Mouse (Mus musculus) megakaryocyte, embryonic 14.5 days (primary cell): Measurements from ENCODE around the gene Tbxas1. TPM values are rescaled to one million over a fixed set of nuclear protein-coding genes. Genes with fewer than 3 reads are reported as not detected.
A peak's percentile ranks its signal among the peaks of the same experiment; 100 is the strongest.

ENCODE experiments used
- H3K27me3 ChIP-seq: replicated peaks from 2 replicates; pipeline ENCODE3; 2012; ENCODE audit warnings: inconsistent platforms
- H3K36me3 ChIP-seq: replicated peaks from 2 replicates; pipeline ENCODE3; 2012; ENCODE audit warnings: low read length, inconsistent platforms, mixed read lengths
- H3K4me1 ChIP-seq: 2 replicates; pipeline ENCODE4 v1.6.1; 2012; ENCODE audit warnings: inconsistent platforms
- H3K4me3 ChIP-seq: replicated peaks from 2 replicates; pipeline ENCODE3; 2012; ENCODE audit warnings: moderate library complexity, mild to moderate bottlenecking, inconsistent platforms
- H3K9me3 ChIP-seq: 2 replicates; pipeline ENCODE4 v1.6.1; 2012; ENCODE audit warnings: inconsistent platforms
- FLI1 ChIP-seq: IDR thresholded peaks from 2 replicates; pipeline ENCODE4 v1.6.1; 2012; ENCODE audit warnings: low read length, inconsistent platforms, mixed read lengths
- GATA1 ChIP-seq: IDR thresholded peaks from 3 replicates; pipeline ENCODE4 v1.6.1; 2012; ENCODE audit warnings: mixed read lengths, low read length, inconsistent platforms, borderline replicate concordance
- polyA plus RNA-seq: library from polyadenylated mRNA; stranded (reverse); fragments of >175 nt; gene quantifications from 2 replicates; pipeline ENCODE4 v1.2.3, GENCODE M21; 2012; ENCODE audit warnings: low replicate concordance; ENCODE audit not compliant: insufficient read depth

Tbxas1 gene
- polyA plus RNA-seq, 1 experiment: 265 TPM

GRCm38 (mm10) chr6:38839891-38840290, 35.3 kb upstream of the Tbxas1 start:
- no peak for TF ChIP-seq FLI1
- no peak for TF ChIP-seq GATA1
- H3K4me1 ChIP-seq: peaks cover 98% of the 10 kb centered on the region
- no peaks in the 10 kb centered on the region for H3K27me3 ChIP-seq
- H3K9me3 ChIP-seq: no peaks in the 10 kb centered on the region
- peaks cover 74% of the 10 kb centered on the region for H3K36me3 ChIP-seq
- H3K4me3 ChIP-seq: no peak overlapping the region

DNA sequence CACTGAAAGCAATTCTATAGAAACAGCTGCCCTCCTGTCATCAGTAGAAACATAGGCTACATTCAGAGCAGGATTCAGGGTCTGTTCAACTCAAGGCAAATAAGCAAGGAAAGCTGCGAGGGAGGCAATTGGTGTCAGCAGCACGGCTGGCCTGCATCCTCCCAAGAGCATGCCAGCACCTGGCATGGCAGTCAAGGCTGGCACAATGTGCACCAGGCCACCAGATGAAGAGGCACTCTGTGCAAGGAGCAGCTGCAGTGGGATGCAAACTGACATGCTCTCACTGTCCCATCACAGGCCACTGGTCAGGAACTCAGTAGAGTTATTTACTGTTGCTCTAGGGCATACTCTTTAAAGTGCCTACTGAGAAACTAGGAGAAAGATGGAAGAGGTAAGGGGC, 34.8 kb upstream of the Tbxas1 start:
- peaks cover 98% of the 10 kb centered on the region for H3K4me1 ChIP-seq
- peak overlapping the region; percentile 38 for H3K4me3 ChIP-seq
- peaks cover 75% of the 10 kb centered on the region for H3K36me3 ChIP-seq
- H3K27me3 ChIP-seq: no peaks in the 10 kb centered on the region
- H3K9me3 ChIP-seq: no peaks in the 10 kb centered on the region
- TF ChIP-seq GATA1: no peak
- no peak for TF ChIP-seq FLI1

GRCm38 (mm10) chr6:38840780-38841179, 34.4 kb upstream of the Tbxas1 start:
- Histone ChIP-seq H3K36me3 (peaks cover 79% of the 10 kb centered on the region), H3K4me1 (peaks cover 98% of the 10 kb centered on the region), H3K27me3 (no peaks in the 10 kb centered on the region), H3K9me3 (no peaks in the 10 kb centered on the region), H3K4me3 (no peak overlapping the region)
- TF ChIP-seq FLI1 (no peak), GATA1 (no peak)

GRCm38 (mm10) chr6:38841551-38841950, 33.7 kb upstream of the Tbxas1 start:
- H3K4me3 ChIP-seq: no peak overlapping the region
- TF ChIP-seq FLI1 (no peak), GATA1 (no peak)
- H3K4me1 ChIP-seq: peaks cover 98% of the 10 kb centered on the region
- H3K9me3 ChIP-seq: no peaks in the 10 kb centered on the region
- no peaks in the 10 kb centered on the region for H3K27me3 ChIP-seq
- peaks cover 76% of the 10 kb centered on the region for H3K36me3 ChIP-seq

GRCm38 (mm10) chr6:38845117-38845516, 30.1 kb upstream of the Tbxas1 start:
- H3K4me1 ChIP-seq: peaks cover 98% of the 10 kb centered on the region
- peaks cover 41% of the 10 kb centered on the region for H3K36me3 ChIP-seq
- TF ChIP-seq FLI1: no peak

GRCm38 (mm10) chr6:38845876-38846275, 29.3 kb upstream of the Tbxas1 start:
- H3K4me3 ChIP-seq: no peak overlapping the region
- H3K9me3 ChIP-seq: no peaks in the 10 kb centered on the region
- no peaks in the 10 kb centered on the region for H3K27me3 ChIP-seq
- no peak for TF ChIP-seq GATA1
- TF ChIP-seq FLI1: no peak
- peaks cover 98% of the 10 kb centered on the region for H3K4me1 ChIP-seq
- peaks cover 36% of the 10 kb centered on the region for H3K36me3 ChIP-seq

More at GRCm38 (mm10) chr6:38845117-38845516, 30.1 kb upstream of the Tbxas1 start:
- Histone ChIP-seq H3K4me3 (no peak overlapping the region), H3K27me3 (no peaks in the 10 kb centered on the region), H3K9me3 (no peaks in the 10 kb centered on the region)

DNA sequence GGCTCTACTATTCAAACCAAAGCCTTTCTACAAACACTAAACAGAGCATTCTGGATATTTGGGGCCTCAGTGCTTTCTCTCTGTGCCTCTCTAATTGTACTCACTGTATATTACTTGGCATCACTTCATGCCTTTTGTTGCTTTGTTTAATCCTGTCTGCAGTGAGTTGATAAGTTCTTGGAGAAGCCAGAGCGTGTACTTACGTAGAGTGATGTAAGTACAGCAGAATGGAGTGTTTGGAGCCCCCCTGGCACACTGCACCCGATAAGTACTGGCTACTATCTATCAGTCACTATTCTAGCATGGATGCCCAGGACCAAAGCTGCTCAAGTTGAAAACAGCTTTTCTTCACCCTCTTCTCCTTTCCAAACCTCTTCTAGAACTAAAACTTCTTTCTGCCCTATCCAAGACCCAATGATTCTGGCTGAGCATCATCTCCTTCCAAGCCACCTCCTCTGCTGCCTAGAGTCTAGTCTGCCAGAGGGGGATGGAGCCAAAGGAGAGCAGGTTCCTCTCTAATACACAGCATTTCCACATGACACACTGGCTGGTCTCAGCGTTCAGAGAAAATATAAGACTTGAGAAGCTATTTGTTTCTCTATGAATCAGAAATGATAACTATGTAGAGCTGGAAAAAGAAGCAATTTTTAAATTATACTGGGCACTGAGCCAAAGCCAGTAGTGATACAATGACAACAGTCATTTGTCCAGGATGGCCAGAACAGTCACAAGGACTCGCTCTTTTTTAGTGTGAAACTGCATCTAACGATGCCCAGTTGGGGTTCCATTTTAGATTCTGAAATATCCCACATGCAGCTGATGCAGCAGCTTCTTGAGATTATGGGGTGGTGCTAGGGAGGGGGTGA, 28.6 kb upstream of the Tbxas1 start:
- Histone ChIP-seq H3K27me3 (no peaks in the 10 kb centered on the region), H3K4me3 (no peak overlapping the region), H3K36me3 (peaks cover 34% of the 10 kb centered on the region), H3K9me3 (no peaks in the 10 kb centered on the region), H3K4me1 (peaks cover 97% of the 10 kb centered on the region)
- no peak for TF ChIP-seq GATA1
- TF ChIP-seq FLI1: no peak

DNA sequence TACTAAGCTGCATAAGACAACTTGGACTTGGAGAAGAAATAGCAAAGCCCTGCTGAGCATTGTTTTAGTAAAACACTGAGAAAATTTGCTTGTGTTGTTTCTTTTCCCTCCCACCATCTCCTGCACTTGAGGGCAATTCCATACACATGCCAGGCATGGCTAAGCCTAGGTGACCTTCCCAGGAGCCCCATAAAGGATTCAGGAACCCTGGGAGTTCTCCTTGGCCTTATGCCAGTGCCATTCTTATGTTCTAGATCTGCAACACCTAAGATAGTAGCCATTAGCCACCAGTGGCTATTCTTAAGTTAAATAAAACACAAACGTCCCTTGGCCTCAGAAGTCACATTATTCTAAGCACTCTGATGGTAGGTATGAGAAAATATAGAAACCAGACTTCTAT, 27.8 kb upstream of the Tbxas1 start:
- no peak for TF ChIP-seq FLI1
- no peak for TF ChIP-seq GATA1
- peaks cover 97% of the 10 kb centered on the region for H3K4me1 ChIP-seq
- no peak overlapping the region for H3K4me3 ChIP-seq
- no peaks in the 10 kb centered on the region for H3K9me3 ChIP-seq
- H3K36me3 ChIP-seq: peaks cover 37% of the 10 kb centered on the region
- H3K27me3 ChIP-seq: no peaks in the 10 kb centered on the region

- peaks cover 31% of the 10 kb centered on the region for H3K36me3 ChIP-seq
- TF ChIP-seq FLI1 (no peak), GATA1 (no peak)
- H3K4me3 ChIP-seq: peak overlapping the region; percentile 21
- no peaks in the 10 kb centered on the region for H3K27me3 ChIP-seq
- no peaks in the 10 kb centered on the region for H3K9me3 ChIP-seq
- H3K4me1 ChIP-seq: peaks cover 97% of the 10 kb centered on the region
Observed at GRCm38 (mm10) chr6:38847958-38848910, 27.0 kb upstream of the Tbxas1 start.

DNA sequence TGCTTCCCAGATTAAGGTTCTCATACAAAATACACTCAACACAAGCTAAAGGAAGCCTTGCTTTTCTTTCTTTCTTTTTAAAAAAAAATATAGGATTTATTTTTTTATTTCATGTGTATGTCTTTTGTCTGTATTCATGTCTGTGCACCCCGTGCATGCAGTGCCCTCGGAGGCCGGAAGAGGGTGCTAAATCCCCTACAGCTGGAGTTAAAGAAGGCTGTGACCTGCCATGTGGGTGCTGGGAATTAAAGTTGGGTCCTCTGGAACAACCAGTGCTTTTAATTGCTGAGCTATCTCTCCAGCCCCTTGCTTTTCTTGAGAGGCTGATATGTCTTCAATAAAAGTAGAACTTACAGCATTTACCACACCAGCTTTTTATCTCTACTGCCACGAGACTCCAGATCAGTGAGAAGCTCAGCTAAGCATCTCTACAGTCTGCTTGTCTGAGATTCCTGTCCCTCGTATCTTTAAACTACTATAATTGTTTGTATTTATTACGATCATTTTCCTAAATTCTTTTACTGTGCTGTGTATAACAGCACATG, 24.4 kb upstream of the Tbxas1 start:
- no peaks in the 10 kb centered on the region for H3K27me3 ChIP-seq
- H3K9me3 ChIP-seq: no peaks in the 10 kb centered on the region
- peaks cover 99% of the 10 kb centered on the region for H3K4me1 ChIP-seq
- no peak for TF ChIP-seq FLI1
- no peak for TF ChIP-seq GATA1
- peaks cover 25% of the 10 kb centered on the region for H3K36me3 ChIP-seq
- H3K4me3 ChIP-seq: no peak overlapping the region
